Mouse (Mus musculus) kidney, postnatal 0 days (tissue): Measurements from ENCODE around the gene Rtn3. TPM values are rescaled to one million over a fixed set of nuclear protein-coding genes. Genes with fewer than 3 reads are reported as not detected.
A peak's percentile ranks its signal among the peaks of the same experiment; 100 is the strongest.

ENCODE experiments used
- ATAC-seq: fragments of 200-750 bp; cut with Nextera tagmentation; replicated peaks from 2 replicates; pipeline ENCODE4 v1.8.0; 2017; ENCODE audit warnings: low read depth, moderate number of reproducible peaks, moderate TSS enrichment, moderate library complexity; ENCODE audit not compliant: low FRiP score
- DNase-seq: peaks from one replicate; pipeline ENCODE4 v3.0.0-alpha.2; 2016; ENCODE audit warnings: low spot score
- H3K27ac ChIP-seq: fragments of 300-500 bp; sonication (generic); 2 replicates; pipeline ENCODE4 v1.5.1; 2014; ENCODE audit warnings: mild to moderate bottlenecking
- H3K27me3 ChIP-seq: fragments of 300-500 bp; sonication (generic); 2 replicates; pipeline ENCODE4 v1.6.1; 2014; ENCODE audit warnings: low read length, mixed read lengths; ENCODE audit not compliant: insufficient read depth
- H3K36me3 ChIP-seq: fragments of 300-500 bp; sonication (generic); 2 replicates; pipeline ENCODE4 v1.6.1; 2014; ENCODE audit warnings: low read length, mixed read lengths; ENCODE audit not compliant: insufficient read depth
- H3K4me1 ChIP-seq: fragments of 300-500 bp; sonication (generic); replicated peaks from 2 replicates; pipeline ENCODE4 v1.6.1; 2014; ENCODE audit warnings: antibody characterized with exemption, low read length, mixed read lengths; ENCODE audit not compliant: insufficient read depth
- H3K4me2 ChIP-seq: fragments of 300-500 bp; sonication (generic); 2 replicates; pipeline ENCODE4 v1.6.1; 2014; ENCODE audit warnings: mild to moderate bottlenecking, low read length, moderate library complexity, mixed read lengths
- H3K4me3 ChIP-seq: fragments of 300-500 bp; sonication (generic); replicated peaks from 2 replicates; pipeline ENCODE4 v1.5.1; 2014; ENCODE audit warnings: low read depth, low read length
- H3K9ac ChIP-seq: fragments of 300-500 bp; sonication (generic); 2 replicates; pipeline ENCODE4 v1.6.1; 2014; ENCODE audit warnings: low read depth, low read length
- H3K9me3 ChIP-seq: fragments of 300-500 bp; sonication (generic); replicated peaks from 2 replicates; pipeline ENCODE4 v1.6.1; 2016; ENCODE audit warnings: low read length, inconsistent platforms, mixed read lengths
- CTCF ChIP-seq: IDR thresholded peaks from 2 replicates; pipeline ENCODE4 v1.5.1; 2016; ENCODE audit warnings: antibody characterized with exemption, low read depth, mild to moderate bottlenecking, moderate library complexity
- WGBS: fragments of 180-500 bp; shearing (Covaris S2); extraction: QIAGEN DNeasy Blood & Tissue Kit; methylation state at CpG from one replicate; pipeline ENCODE4 v1.1.7; 2014; 5-methylcytosine and 5-hydroxymethylcytosine counted together
- polyA plus RNA-seq: library from polyadenylated mRNA; unstranded; fragments of >200 nt; fragmentation: Nextera tagmentation; extraction: Ambion mirVana; gene quantifications from 2 replicates; pipeline ENCODE4 v1.2.1, GENCODE M21; 2015

Gene Rtn3
- polyA plus RNA-seq, 1 experiment from 2014 or later, result 195 TPM

DNA sequence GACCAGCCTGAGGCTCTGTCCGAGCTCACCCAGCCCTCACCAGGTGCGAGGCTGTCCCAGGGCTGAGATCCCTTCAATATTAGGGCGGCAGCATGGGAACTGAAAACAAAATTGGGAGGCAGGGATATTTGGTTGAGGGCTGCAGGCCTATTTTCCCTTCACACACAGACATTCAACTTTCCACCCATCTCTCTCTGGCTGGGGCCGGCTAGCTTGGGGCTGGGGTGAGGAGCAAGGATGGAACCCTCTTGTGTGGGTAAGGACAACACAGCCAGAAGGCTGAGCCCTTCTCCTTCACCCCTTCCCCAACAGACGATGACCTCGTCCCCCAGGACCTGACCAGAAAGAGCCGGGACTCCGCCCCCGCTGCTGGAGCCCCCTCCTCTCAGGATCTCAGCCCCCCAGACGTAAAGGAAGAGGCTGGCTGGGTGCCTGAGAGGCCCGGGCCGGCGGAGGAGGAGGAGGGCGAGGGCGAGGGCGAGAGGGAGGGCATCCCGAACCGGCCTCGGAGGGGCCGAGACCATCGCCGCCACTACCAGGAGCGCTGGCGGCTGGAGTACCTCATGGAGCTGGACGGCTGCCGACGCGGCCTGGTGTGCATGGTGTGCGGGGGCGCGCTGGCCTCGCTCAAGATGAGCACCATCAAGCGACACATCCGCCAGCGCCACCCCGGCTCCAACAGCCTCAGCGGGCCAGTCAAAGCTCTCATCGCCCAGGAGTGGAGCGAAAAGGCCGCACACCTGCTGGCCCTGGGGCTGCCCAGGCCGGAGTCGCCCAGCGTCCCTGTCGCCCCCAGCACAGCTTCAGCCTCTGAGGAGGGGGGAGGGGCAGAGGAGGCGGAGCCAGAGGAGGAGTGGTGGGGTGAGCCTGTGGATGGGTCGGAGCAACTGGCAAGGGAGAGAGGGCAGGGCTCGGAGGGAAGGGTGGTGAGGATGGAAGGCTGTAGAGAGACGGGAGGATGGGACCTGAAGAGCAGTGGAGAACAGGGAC, 61.2 kb downstream of the Rtn3 start:
- DNase-seq (peak; percentile 71), ATAC-seq (peak; percentile 26)
- no peaks in the 10 kb centered on the region for H3K9me3 ChIP-seq
- H3K4me2 ChIP-seq, result peak overlapping the region; percentile 51
- peaks cover 31% of the 10 kb centered on the region for H3K36me3 ChIP-seq
- peak overlapping the region; percentile 22 for H3K4me3 ChIP-seq
- peaks cover 41% of the 10 kb centered on the region for H3K4me1 ChIP-seq
- no peak overlapping the region for H3K27ac ChIP-seq
- TF ChIP-seq CTCF, result no peak
- 22% methylated on average over 48 of the region's 48 CpGs for WGBS
- H3K9ac ChIP-seq, result no peak overlapping the region
- H3K27me3 ChIP-seq, result no peaks in the 10 kb centered on the region

DNA sequence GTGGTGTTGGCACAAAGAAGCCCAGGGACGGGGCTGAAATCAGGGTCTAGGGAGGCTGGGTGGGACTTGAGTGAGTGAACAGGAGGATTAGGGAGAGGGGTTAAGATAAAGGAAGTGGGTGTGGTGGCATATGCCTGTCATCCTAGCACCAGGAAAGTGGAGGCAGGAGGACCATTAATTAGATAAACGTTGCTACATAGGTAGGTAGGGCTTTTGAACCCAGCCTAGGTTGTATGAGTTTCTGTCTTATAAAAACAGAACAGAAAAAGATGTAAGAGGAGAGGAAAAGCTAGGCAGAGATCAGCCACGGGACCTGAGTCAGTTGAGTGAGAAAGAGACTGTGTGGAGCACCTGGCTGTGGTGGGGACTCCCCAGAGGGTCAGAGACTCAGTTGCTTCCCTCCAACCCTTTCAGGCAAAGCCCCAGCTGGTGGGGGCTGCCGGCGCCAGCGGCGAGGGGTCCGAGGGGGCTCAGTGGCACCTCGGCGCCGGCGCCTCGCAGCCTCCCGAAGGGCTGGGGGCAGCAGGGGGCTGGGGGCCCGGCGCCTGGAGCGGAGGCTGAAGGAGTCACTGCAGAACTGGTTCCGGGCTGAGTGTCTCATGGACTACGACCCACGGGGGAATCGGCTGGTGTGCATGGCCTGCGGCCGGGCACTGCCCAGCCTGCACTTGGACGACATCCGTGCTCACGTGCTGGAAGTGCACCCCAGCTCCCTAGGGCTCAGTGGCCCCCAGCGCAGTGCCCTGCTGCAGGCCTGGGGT, 62.1 kb downstream of the Rtn3 start:
- Histone ChIP-seq H3K4me1 (peaks cover 48% of the 10 kb centered on the region), H3K4me2 (no peak overlapping the region), H3K9ac (no peak overlapping the region), H3K9me3 (no peaks in the 10 kb centered on the region), H3K36me3 (peaks cover 24% of the 10 kb centered on the region), H3K27ac (no peak overlapping the region), H3K4me3 (no peak overlapping the region), H3K27me3 (no peaks in the 10 kb centered on the region)
- no peak for TF ChIP-seq CTCF
- ATAC-seq (no peak), DNase-seq (no peak)
- 69% methylated on average over 27 of the region's 27 CpGs for WGBS

DNA sequence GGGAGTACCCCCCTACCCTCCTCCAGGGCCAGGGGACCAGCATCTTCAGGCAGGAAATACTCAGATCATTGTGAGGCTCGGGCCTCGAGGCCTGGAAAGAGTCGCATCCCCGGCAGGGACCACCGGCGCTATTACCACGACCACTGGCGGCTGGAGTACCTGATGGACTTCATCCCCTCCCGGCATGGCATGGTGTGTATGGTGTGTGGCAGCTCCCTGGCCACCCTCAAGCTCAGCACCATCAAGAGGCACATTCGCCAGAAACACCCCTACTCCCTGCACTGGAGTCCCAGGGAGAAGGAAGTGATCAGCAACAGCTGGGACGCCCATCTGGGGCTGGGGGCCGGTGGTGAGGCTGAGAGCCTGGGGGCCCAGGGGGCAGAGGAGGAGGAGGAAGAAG, 63.0 kb downstream of the Rtn3 start:
- WGBS, result 67% methylated on average over 12 of the region's 12 CpGs

DNA sequence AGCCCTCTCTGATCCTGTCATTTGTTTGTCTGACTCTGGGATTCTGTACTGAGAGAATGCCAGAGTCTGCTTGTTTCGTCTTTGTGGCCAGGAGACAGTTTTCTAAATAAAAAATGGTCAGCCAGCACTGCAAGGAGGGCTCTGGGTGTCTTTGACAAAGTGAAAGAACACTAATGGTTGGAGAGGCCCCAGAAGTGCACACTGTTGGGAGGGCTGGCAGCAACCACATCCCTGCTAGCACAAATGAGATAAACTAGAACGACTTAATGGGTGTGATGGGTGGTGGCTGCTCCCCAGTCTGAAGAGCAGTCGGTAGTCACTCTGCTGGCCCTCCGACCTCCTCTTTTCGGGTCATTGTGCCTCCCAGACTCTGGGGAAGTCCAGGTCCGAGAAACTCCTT, 63.9 kb downstream of the Rtn3 start:
- Histone ChIP-seq H3K4me1 (peaks cover 57% of the 10 kb centered on the region), H3K4me2 (peak overlapping the region; percentile 97), H3K9me3 (no peaks in the 10 kb centered on the region), H3K27me3 (no peaks in the 10 kb centered on the region), H3K27ac (no peak overlapping the region), H3K36me3 (peaks cover 22% of the 10 kb centered on the region), H3K4me3 (peak overlapping the region; percentile 82; the same call in 1 of the 2 replicates), H3K9ac (no peak overlapping the region)
- 28% methylated on average over 6 of the region's 6 CpGs for WGBS
- no peak for TF ChIP-seq CTCF
- ATAC-seq, result no peak
- no peak for DNase-seq

More for the DNA sequence above, 63.0 kb downstream of the Rtn3 start:
- H3K27ac ChIP-seq, result no peak overlapping the region
- H3K9me3 ChIP-seq, result no peaks in the 10 kb centered on the region
- peaks cover 57% of the 10 kb centered on the region for H3K4me1 ChIP-seq
- no peak for TF ChIP-seq CTCF
- H3K27me3 ChIP-seq, result no peaks in the 10 kb centered on the region
- DNase-seq (no peak), ATAC-seq (no peak)
- H3K36me3 ChIP-seq, result peaks cover 22% of the 10 kb centered on the region
- peak overlapping the region; percentile 35; the same call in 1 of the 2 replicates for H3K9ac ChIP-seq
- H3K4me3 ChIP-seq, result no peak overlapping the region
- no peak overlapping the region for H3K4me2 ChIP-seq

DNA sequence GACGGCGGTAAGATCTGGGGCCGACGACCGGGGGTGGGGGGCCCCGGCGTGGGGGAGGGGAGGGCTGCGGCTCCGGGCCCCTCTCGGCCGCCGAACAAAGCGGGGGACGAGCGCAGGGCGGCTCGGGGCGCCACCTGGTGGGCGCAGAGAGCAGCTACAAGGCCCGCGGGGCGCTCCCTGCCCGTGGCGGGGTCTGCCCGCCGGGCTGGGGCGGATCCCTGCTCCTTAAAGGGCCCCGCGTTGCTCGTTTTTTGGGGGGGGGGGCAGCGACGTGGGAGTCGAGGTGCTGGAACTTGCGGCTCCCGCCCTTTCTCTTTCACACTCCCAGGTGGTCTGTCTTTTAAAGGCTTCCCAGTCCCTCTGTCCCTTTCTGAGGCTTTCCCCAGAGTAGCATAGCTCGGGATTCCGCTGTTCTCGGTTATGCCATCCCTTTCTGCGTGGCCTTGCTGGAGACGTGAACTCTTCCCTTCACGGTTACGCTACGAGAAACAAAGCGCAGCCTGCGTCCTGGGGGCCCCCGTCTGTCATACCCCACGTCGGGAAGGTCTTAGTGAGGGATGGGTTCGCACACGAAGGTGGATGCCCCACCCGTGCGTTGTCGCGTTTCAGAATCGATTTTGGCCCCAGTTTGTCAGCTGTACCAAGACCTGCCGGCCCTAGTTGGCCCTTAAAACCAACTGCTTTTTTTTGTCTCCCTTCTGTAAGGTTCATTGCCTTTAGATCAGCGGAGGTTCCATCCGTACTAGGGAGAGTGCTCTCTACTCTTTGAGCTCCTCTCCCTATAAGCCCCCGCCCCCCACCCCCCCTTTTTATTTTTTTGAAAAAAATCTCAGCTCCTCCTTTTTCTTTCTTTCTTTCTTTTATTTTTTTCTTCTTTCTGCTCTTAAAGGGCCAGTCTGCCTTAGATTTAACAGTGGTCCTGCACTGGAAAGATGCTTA, 64.9 kb downstream of the Rtn3 start:
- H3K27me3 ChIP-seq, result no peaks in the 10 kb centered on the region
- H3K36me3 ChIP-seq, result peaks cover 22% of the 10 kb centered on the region
- H3K27ac ChIP-seq, result peak overlapping the region; percentile 93
- peak overlapping the region; percentile 99 for H3K9ac ChIP-seq
- WGBS, result under 1% methylated on average over 54 of the region's 59 CpGs
- peak overlapping the region; percentile 82 for H3K4me3 ChIP-seq
- DNase-seq (peak; percentile 87), ATAC-seq (peak; percentile 49; the same call in 1 of the 2 replicates)
- H3K9me3 ChIP-seq, result no peaks in the 10 kb centered on the region
- TF ChIP-seq CTCF, result peak; percentile 80
- H3K4me1 ChIP-seq, result peaks cover 49% of the 10 kb centered on the region
- H3K4me2 ChIP-seq, result peak overlapping the region; percentile 97
